Mouse (Mus musculus) inflammation-experienced regulatory T-cells, adult 6 months (primary cell): ENCODE results near the gene Dennd1a. TPM values are rescaled to one million over a fixed set of nuclear protein-coding genes. Genes with fewer than 3 reads are reported as not detected.

Experiments used
- ATAC-seq: one replicate; pipeline ENCODE4 v1.8.0; 2017
- polyA plus RNA-seq, 3 experiments: library from polyadenylated mRNA; unstranded; fragments of 100-300 nt; shearing (Covaris generic); gene quantifications; one replicate each; pipeline ENCODE4 v1.2.1; 2017

Gene Dennd1a
- polyA plus RNA-seq, 3 experiments from 2014 or later = 9.3 to 16.0 (median 14.6) TPM

DNA sequence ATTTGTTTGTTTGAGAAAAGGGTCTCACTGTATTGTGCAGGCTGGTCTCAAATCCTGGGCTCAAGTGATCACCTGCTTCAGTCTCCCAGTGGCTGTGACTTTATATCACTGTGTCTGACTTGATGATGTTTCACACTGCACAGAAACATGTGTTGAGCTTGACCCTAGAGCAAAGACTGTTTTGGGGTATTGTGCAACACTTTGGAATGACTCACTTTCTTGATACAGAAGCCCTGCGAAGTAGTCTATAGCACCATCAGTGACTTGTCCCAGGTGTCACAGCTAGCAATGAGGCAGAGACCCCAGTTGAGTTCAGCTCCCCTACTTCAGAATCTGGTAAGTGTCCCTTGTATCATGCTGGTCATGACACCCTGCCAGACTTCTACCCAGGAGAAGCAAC is 429.7 kb downstream of the Dennd1a start:
- no peak for ATAC-seq

DNA sequence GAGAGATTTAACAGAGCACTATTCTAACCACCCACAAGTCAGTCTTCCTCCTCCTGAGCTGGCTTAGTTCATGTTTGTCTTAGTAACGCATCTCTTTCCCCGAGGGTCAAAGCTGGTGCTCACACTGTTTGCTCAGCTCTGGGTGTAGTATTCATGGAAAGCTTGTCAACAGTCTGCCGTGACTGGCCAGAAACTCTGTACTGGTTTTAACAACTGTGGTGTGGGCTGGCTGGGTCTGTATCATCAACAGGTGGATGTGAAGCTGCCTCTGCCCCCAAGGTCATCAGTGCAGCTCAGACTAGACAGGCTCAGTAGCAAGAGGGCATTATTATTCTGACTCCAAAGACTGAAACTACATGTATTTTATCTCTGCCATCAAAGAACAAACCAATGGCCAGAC is 430.2 kb downstream of the Dennd1a start:
- ATAC-seq = no peak

DNA sequence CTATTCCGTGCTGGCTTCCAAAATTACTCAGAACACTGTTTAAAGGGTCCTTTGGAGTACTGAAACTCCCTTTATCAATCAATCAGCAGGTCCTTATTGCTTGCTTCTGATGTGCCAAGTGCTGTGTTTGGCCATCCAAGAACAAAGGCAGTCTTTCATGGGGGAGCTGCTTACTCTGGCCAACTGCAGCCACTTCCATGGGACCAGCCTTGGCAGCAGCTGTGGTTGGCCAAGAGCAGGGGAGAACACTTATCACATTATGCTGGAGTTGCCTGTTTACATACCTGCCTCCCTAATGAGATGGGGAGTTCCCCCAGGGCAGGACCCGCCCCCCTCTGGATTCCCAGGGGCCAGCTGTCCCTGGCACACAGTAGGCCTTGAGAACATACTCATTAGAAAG is 432.0 kb downstream of the Dennd1a start:
- ATAC-seq = no peak

DNA sequence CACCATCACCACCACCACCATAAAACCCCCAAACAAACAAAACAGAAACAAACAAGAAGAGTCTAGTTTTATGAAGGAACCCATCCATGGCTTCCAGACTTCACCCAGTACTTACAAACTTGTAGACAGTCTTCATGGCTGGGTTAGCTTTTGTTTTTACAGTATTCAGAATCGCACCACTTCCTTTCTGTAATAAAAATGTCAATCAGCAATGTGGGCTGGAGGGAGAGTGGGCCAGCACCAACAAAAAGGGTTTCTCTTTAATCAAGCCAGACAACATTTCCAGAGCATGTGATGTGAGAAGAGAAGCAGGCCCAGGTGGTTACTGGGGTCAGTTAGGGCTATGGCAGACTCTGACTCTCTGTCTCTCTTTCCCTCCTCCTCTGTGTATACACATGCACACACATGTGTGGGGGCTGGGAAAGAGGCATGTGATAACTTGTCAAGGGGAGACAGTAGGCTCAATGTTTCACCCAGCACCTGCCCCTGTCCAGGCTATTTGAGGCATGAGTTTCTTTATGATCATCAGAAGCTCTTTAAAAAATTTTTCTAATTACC is 433.2 kb downstream of the Dennd1a start:
- no peak for ATAC-seq

DNA sequence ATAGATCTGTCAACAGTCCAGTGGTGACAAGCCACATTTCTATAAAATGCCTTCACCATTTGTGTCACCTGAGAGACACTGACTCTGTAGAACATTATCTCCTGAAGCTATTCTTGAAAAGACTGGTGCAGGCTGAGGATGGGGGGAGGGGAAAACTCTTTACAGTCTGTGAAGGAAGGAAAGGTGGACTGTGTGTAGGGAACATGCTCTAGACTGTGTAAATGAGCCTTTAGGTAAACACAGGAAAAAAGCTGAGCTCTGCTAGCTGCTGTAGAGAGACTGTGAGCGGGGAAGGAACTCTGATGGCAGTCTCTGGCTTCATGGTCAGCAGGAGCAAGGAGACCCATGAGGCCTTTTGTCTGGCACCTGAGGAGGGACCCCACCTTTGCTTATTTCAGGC is 436.6 kb downstream of the Dennd1a start:
- ATAC-seq = no peak

DNA sequence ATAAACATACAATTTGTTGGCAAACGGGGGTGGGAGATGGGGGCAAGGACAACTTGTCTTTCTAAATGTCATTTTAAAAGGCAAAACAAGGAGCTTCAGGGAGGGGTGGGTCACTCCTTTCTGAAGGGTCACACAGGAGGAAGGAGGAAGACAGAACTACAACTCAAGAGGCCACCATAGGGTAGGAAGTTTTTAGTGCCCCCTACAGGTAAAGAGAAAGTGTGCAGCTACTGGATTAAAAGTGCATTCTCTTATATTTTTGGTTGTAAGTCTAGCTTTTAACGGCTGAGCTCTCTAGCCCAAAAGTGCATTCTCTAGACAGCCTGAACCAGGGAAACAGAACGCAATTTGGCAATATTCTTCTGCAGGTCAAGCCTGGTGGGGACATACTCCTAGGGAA is 437.8 kb downstream of the Dennd1a start:
- no peak for ATAC-seq

DNA sequence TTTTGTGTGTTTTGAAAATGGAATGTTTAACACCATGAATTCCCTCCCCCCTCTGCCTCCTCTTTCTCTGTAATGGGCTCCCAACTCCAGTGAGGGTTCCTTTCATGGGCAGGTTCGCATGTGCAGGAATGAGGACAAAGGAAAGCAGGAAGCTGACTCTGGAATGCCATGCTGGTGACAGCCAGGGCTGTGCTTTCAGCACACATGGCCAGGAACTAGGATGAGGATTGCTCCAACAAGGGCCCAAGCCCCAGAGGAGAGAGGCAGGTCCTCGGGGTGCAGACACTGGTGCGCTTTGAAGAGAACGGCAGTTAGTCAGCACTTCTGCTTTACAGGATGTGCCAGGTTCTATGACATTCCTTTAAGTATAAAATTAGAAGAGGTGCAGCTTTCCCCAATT is 444.5 kb downstream of the Dennd1a start:
- ATAC-seq = no peak

DNA sequence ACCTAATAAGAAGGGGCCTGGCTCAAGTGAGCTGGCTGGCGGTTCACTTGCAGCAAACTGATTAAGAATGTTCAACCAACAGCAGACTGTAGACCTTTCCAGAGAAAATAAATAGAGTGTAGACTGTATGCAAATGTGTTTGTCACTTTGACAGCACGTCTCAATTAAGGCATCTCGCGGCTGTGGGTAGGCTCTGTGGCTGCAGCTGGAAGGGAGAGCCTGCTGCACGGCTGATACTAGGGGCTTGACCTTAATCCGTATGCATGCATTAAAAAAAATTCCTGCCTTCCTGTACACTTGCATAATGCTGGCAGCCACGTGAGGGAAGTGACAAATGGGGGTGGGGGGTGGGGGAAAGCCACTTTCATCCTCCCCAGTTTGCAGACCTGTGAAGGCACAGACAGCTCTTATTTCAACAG is 445.0 kb downstream of the Dennd1a start:
- ATAC-seq = no peak

DNA sequence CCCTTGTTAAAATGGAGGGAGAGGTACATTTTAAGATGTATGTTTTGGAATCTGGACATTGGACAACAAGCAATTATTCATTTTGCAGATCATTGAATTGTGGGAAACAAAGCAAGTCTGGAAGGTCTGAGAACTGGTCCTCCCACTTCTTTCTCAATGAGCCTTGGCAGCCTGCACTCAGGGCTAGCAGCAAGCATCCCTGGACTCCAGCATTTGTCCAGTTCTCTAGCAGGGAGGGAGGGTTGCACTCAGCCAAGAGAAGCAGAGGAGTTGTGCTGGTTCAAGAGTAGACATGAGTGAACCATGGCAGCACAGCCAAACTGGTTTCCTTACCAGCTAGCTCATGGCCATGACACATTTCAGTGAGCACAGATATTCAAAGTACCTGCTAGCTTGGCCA is 447.3 kb downstream of the Dennd1a start:
- ATAC-seq = no peak

DNA sequence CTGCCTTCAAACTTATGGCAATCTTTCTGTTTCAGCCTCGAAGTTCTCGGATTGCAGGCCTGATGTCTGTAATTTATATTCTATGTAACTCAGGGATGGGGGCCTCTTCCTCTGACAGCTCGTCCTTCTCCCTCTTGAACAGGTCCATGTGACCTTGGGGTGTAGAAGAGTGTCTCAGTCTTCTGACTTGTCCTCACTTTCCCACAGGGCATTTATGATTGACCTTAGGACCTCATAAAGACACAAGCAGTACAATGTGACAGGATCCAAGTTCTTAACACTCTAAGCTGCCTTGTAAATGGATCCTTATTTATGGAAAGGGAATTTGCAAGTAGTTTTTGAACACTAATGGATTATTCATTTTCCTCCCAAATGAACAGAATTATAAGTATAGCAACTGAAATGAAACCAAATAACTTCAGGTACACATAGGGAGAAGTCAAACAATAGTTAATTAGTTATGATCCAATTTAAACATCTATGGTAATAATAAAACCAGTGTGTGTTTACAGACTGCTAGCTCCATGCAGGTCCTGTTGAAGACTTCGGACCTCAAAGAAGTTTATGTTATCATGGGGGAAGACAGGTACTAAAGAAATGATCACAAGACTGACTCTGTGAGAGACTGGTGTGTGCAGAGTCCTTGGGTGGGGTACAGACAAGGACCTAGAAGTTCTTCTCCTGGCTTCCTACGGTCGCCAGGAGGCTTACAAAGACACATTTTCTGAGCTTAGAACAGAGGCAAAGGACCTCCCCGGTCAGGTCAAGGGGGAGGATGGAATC is 448.8 kb downstream of the Dennd1a start:
- no peak for ATAC-seq

DNA sequence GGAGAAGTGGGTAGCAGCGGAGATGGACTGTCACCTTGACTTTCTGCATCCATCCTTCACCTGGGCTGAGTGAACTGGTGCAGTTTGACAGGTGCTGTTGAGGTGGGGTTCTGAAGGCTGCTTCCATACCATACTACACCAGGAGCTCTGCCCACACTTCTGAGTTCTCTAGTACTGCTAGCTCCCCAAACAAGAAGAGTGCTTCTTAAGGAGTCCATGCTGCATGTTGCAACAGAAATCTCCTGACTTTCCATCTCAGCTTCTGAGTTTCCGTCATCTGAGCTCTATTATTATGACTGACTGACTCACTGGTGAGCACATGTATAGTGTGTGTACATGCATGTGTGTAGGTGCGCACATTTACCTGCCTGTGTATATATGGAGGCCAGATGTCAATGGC is 449.6 kb downstream of the Dennd1a start:
- ATAC-seq = no peak

DNA sequence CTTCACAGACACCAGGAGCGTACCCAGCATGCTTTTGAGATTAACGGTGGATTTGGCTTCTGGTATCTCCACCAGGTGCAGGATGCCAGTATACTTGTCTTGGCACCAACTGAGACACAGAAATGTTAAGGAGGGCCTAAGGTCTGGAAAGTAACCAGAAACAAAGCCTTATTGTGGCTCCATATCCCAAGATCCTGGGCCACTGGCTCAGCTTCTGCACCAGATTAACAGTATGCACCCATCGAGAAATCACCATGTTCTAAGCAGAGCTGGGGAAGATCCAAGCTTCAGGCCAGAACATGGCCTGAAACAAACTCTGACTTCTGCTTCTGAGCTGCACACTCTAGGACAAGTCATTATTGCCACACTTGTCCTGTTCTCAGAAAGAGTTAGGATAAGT is 450.3 kb downstream of the Dennd1a start:
- no peak for ATAC-seq

DNA sequence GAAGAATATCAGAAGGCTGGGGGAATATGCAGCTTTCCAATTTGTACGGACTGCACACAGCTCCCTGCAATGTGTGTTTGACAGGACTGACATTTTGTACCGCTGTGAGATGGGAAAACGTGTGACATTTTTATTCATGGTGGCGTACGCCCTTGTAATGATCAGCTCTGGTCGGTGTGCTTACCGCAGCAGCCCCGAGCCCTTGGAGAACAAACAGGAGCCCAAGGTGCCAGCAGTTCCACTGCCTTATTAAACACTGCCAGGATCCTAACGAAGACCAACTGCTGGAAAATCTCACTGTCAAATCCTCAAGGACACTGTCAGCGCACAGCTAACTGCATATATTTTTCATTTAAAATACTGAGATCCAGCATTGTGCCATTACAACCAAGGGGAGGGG is 454.9 kb downstream of the Dennd1a start:
- no peak for ATAC-seq

DNA sequence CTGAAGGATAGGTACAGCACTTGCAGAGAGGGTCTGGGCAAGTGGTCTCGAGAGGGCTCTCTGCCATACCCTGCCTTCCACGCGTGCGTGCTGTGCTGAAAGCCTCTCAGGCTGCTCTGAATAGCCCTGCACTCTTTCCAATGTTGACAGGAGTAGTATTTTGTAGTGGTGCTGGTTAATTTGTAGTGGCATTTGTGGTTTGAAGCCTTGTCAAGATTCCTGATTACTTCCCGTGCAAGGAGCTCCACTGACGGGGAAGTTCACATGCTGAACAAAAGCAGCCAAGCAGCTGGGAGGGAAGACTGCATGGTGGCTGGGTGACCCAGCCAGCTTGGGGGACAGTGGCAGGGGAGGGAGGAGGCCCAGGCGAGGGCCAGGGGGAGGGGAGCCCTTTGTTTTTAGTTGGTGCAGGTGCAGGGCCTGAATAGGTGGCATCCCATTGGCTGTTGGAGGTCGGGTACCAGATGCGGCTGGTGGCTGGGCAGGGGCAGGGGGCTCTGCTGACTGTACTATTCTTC is 457.4 kb downstream of the Dennd1a start:
- ATAC-seq = no peak

DNA sequence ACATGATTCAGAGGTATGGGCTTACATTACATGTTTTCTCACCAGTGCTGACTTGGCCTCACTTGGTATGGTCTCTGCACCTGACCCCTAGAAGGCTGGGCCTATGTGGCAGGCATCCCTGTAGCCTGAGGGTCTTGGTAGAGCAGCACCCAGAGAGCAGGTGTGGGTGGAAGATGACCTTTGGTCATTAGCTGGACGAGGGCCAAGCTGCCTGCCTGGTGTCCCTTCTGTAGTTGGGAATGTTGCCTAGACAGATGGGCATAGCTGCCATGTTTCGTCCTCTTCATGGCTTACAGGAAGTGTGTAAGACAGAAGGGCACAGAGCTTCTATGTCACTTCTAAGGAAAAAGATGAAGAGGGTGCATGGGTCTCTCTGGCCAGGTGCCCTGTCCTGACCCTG is 463.4 kb downstream of the Dennd1a start:
- no peak for ATAC-seq

DNA sequence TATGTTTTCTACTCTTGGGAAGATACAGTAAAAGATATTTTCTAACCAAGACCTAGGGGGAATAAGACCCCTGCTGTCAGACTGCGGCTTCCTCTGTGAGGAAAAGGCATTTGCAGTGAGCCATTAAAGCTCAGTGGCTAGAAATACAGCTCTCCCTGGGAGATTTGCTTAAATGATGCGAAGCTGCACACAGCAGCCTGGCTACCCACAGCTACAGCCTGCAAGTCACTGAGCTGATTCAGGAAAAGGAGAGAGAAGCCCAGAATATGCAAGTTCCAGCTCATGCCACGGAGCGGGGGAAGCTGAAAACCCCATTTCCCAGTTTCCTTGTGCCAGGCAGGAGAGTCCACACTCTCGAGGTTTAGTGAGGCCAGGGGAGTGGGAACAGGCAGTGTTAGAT is 465.1 kb downstream of the Dennd1a start:
- ATAC-seq = no peak

DNA sequence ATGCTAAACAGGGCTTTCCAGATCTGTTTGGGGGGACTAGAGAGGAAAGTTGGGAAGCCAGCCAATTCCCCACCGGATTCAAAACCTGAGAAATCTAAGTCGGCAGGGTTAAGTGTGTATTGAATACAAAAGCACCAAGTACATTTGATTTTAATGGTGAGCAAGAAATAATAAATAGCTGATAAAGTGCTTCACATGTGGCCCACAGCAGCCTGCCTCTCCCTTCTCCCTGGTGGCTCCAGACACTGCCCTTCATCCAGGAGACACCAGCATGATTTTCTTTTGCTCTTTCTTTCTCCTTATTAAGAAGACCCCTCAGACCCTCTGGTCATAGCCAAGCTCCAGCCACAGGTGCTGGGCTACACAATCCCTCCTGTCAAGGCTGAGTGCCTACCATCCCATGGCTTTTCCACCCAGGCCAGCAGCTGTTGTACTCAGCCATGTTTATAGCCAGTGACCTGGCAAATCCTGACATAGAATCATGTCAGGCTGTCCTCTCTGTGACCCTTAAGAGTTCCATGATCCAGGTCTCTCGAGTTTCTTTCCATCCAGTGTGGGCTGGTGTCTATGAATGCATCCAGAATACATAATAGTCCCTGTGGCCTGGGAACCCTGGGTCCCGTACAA is 467.6 kb downstream of the Dennd1a start:
- ATAC-seq = no peak

DNA sequence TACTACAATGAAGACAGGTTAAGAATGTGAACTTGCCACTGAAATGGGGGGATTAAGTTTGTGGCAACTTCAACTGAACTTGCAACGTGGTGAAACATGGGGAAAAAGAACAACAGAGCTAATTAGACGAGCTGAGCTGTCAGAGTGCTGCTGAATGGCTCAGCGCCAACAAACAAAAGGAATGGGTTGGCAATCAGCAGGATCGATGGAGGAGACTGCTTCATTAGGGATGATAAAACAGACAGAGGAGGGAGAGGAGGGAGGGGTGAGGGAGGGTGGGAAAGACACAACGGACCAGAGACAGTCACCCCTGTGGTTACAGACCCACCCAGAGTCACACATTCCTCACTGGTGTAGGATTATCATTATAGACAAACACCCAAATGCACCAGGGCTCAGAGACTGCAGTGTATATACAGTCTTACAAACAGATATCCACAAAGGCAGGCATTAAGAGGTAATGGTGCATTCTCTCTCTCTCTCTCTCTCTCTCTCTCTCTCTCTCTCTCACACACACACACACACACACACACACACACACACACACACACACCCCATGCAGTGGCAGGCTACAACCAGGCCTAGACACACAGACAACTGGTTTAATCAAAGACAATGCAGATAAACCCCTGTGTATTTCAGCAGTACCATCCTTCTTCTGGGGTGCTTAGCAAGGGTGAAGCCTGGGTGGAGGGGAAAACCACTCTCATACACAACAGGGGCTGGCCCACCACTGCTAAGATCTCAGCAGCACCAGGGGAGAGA is 468.2 kb downstream of the Dennd1a start:
- no peak for ATAC-seq

DNA sequence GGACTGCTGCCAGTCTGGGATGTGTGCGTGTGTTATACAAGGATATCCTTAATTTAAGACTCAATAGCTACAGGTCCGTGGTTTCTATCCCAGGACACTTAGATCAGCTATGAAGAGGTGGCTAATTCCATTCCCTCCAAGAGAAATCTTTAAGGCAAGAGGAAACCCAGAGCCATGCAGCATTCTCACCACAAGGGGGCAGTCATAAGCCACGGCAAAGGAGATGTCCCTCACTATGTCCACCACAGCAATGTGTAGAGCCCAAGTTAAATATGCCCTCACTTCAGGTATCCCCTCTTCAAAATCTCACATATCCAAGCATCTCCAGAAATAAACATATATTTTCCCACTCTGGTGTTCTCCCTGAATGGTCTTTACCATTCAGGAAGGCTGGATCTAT is 471.5 kb downstream of the Dennd1a start:
- ATAC-seq = peak; percentile 54

DNA sequence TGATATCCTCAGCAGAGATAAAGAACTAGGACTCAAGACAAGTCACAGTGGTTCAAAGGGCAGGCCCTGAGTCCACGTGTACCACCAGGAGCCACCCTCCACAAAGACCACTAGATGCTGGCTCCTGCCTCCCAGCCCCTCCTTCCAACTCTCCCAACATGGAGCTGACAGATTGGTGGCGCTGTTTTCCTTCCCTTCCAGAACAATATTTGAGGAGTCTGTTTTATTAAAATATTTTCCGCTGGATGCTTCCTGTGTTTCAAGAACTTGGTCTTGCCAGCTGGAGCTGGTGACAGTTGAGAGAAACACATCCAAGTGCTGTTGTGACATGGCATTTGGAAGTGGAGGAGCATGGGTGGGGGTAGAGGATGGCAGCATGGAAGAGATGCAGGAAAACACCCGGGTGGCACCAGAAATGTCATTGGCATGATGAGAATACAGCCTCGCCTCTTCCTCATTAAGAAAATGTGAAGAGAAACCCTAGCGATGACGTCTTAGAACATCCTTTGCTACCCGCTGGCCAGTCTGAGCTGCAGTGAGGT is 472.3 kb downstream of the Dennd1a start:
- ATAC-seq = no peak

DNA sequence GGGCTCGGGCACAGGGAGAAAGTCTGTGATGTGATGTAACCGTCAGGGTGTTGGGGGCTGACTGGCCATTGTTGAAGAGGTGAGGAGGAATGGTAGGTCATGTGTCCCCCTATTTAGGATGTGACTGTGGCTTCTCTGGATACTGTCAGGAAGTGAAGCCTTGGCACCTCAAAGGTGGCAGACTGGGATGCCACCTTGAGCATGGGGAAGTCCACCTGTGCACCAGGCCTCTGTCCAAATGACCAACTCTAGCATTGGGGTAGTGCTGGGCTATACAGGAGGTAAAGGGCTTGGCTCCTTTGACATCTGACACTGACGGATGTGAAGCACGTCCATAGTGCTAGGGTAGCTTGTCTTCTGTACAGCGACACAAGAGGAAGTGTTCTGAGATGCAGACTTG is 474.8 kb downstream of the Dennd1a start:
- ATAC-seq = no peak

DNA sequence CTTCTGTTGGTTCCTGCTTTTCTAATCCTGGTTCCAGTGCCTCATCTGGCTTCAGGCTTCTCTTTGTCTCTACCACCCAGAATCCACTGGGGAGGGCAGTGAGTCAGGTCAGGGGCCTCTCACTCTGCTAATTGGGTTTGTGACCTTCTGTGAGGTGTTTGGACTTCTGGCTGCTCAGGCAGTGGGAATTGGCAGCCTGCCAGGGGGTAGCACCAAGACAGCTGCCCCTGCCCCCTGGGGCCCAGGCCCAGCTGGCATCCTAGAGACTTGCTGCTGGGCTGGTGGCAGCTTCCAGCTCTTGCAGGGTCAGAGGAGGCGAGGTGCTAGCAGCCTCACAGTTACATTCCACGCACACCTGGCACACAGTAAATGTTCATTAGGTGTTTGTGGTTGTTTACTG is 475.5 kb downstream of the Dennd1a start:
- ATAC-seq = no peak

DNA sequence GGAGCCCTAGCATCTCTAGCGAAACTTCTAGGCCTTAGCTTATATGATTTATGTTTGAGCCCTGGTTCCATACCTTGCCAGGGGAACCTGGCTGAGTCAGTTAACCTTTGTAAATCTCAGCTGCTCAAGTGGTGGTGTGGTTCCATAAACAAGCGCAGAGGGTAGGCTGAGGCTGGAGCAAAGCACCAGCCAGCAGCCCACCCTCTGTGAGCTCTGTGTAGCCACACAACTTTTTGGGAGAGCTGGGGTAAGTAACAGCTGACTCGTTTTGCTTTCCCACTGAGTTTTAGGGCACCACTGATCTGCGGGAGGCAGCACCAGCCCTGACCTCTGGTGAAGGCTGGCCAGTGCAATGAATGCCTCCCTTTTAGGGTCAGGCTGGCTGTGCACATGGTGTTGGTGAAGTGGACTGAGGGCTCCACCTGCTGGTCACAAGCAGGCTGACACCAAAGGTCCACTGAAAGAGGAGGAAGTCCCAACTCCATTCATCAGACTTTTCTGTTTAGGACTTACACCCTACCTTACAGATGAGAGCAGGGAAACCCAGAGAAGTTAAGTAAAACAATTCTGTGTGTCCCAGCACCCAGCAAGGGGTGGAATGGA is 484.5 kb downstream of the Dennd1a start:
- ATAC-seq = peak; percentile 56
